Comparison of ENCODE assay signal across 8 mouse cellular contexts in genomic region chr13:9763100-9763827, GRCm38 (mm10). TPM values are rescaled to one million over a fixed set of nuclear protein-coding genes. Genes with fewer than 3 reads are reported as not detected.
A peak's percentile ranks its signal among the peaks of the same experiment; 100 is the strongest.
DNase-seq lines count a peak whose midpoint lies in the region; ATAC-seq and TF ChIP-seq lines count a peak whose summit lies in the region.

No protein-coding gene starts in this region.

- H3K4me1 ChIP-seq in testis, adult 2 months (ENCODE audit: control insufficient read depth, insufficient read depth, low read length), result peaks cover 4% of the 10 kb centered on the region
- H3K4me1 ChIP-seq in forebrain, postnatal 0 days (ENCODE audit: insufficient read depth), result peaks cover 25% of the 10 kb centered on the region
- peaks cover 60% of the 10 kb centered on the region for H3K4me1 ChIP-seq in limb, embryonic 13.5 days

- H3K9ac ChIP-seq in forebrain, postnatal 0 days, result peak overlapping the region; percentile 99
- peak overlapping the region; percentile 100 for H3K9ac ChIP-seq in limb, embryonic 13.5 days

- H3K4me3 ChIP-seq in testis, adult 2 months (ENCODE audit: control insufficient read depth, low read depth, low read length), result peak overlapping the region; percentile 97
- H3K4me3 ChIP-seq in forebrain, postnatal 0 days (ENCODE audit: low read depth, low read length), result peak overlapping the region; percentile 90
- peak overlapping the region; percentile 98 for H3K4me3 ChIP-seq in limb, embryonic 13.5 days
- peak overlapping the region; percentile 63 for H3K4me3 ChIP-seq in myocyte

- peak; percentile 43; the same call in 1 of the 2 replicates for TF ChIP-seq POLR2A in testis, adult 2 months (IDR thresholded peaks at IDR 0.05; ENCODE audit: control insufficient read depth, low read depth, low read length)
- TF ChIP-seq POLR2A in myocyte (IDR thresholded peaks at IDR 0.05; ENCODE audit: insufficient read length, low read depth), result no peak

- WGBS in forebrain, postnatal 0 days, result 5% methylated on average over 21 of the region's 21 CpGs
- 3% methylated on average over 21 of the region's 21 CpGs for WGBS in limb, embryonic 13.5 days

- no peaks in the 10 kb centered on the region for H3K9me3 ChIP-seq in forebrain, postnatal 0 days (ENCODE audit: low read length)
- H3K9me3 ChIP-seq in limb, embryonic 13.5 days, result no peaks in the 10 kb centered on the region

- TF ChIP-seq CTCF in testis, adult 2 months (IDR thresholded peaks at IDR 0.05; ENCODE audit: control insufficient read depth, insufficient read depth, insufficient replicate concordance, low read depth, low read length), result no peak
- no peak for TF ChIP-seq CTCF in forebrain, postnatal 0 days (IDR thresholded peaks at IDR 0.05; ENCODE audit: low read depth)

- no peaks in the 10 kb centered on the region for H3K27me3 ChIP-seq in testis, adult 2 months (ENCODE audit: control insufficient read depth, insufficient read depth, low read length)
- H3K27me3 ChIP-seq in forebrain, postnatal 0 days (ENCODE audit: insufficient read depth, low read length), result no peaks in the 10 kb centered on the region
- no peaks in the 10 kb centered on the region for H3K27me3 ChIP-seq in limb, embryonic 13.5 days
- no peaks in the 10 kb centered on the region for H3K27me3 ChIP-seq in myocyte (ENCODE audit: control insufficient read depth, insufficient read depth, insufficient read length)

- peaks cover 55% of the 10 kb centered on the region for H3K79me2 ChIP-seq in myocyte (ENCODE audit: control insufficient read depth, insufficient read depth)

- peak overlapping the region; percentile 100 for H3ac ChIP-seq in myocyte (ENCODE audit: control insufficient read depth, insufficient read length)

- H3K27ac ChIP-seq in testis, adult 2 months (ENCODE audit: control insufficient read depth, insufficient read depth, low read depth, low read length), result peak overlapping the region; percentile 90
- peak overlapping the region; percentile 99 for H3K27ac ChIP-seq in forebrain, postnatal 0 days (ENCODE audit: low read depth, low read length)
- H3K27ac ChIP-seq in limb, embryonic 13.5 days, result peak overlapping the region; percentile 100

- no peak for DNase-seq in cerebellum, postnatal 36 days
- DNase-seq in testis, postnatal 10 days (ENCODE audit: low spot score), result no peak
- no peak for DNase-seq in forebrain, postnatal 0 days
- DNase-seq in left cerebral cortex, adult 11 months (ENCODE audit: low spot score), result no peak

- H3K36me3 ChIP-seq in testis, adult 2 months (ENCODE audit: control insufficient read depth, insufficient read depth, low read length), result no peaks in the 10 kb centered on the region
- H3K36me3 ChIP-seq in forebrain, postnatal 0 days (ENCODE audit: insufficient read depth), result no peaks in the 10 kb centered on the region
- H3K36me3 ChIP-seq in limb, embryonic 13.5 days, result no peaks in the 10 kb centered on the region
- no peaks in the 10 kb centered on the region for H3K36me3 ChIP-seq in myocyte (ENCODE audit: control insufficient read depth, insufficient read depth)

- peak; percentile 4; the same call in 1 of the 2 replicates for ATAC-seq in cerebellum, adult (ENCODE audit: insufficient number of reproducible peaks, low FRiP score, low TSS enrichment)
- peak; percentile 40 for ATAC-seq in forebrain, postnatal 0 days
- ATAC-seq in limb, embryonic 13.5 days (ENCODE audit: low FRiP score, low read depth), result peak; percentile 41

- H3K4me2 ChIP-seq in forebrain, postnatal 0 days (ENCODE audit: low read depth), result peak overlapping the region; percentile 62
- H3K4me2 ChIP-seq in limb, embryonic 13.5 days (replicated peaks), result peak overlapping the region; percentile 79
- peak overlapping the region; percentile 87 for H3K4me2 ChIP-seq in myocyte (ENCODE audit: low read depth)

TF ChIP-seq in myocyte, 11 proteins besides CTCF, POLR2A, EP300 and RAD21:
- TF ChIP-seq TCF3 (IDR thresholded peaks at IDR 0.05; ENCODE audit: insufficient read length, low read depth) (no peak), USF1 (IDR thresholded peaks at IDR 0.05; ENCODE audit: low read depth) (no peak), MYOG (IDR thresholded peaks at IDR 0.05; ENCODE audit: control insufficient read depth in 1 of 3, insufficient read depth in 1 of 3, insufficient read length in 2 of 3, low read depth in 2 of 3) (no peak)
TF ChIP-seq in myocyte: peak in this region for 0.

RNA-seq across cellular contexts. Expression of gene Zmynd11, which starts 1.9 kb away (rescaled TPM):
- polyA plus RNA-seq in testis, adult 2 months (2012; rRNA removed), result 12.8 and 13.1 TPM in 2 replicates
- 237 and 240 TPM in 2 replicates for total RNA-seq in forebrain, postnatal 0 days (2014; rRNA removed)
- 116 and 157 TPM in 2 replicates for polyA plus RNA-seq in forebrain, postnatal 0 days (2015; fragmentation: Nextera tagmentation; extraction: Ambion mirVana)
- 122 and 127 TPM in 2 replicates for polyA plus RNA-seq in limb, embryonic 13.5 days (2015; fragmentation: Nextera tagmentation; extraction: Ambion mirVana)
- polyA plus RNA-seq in myocyte (2012; fragmentation: generic; extraction: Trizol), result 39.1 TPM
